Mouse (Mus musculus) neural tube, embryonic 14.5 days (tissue): ENCODE results near the gene Tbc1d9. TPM values are rescaled to one million over a fixed set of nuclear protein-coding genes. Genes with fewer than 3 reads are reported as not detected.
A peak's percentile ranks its signal among the peaks of the same experiment; 100 is the strongest.

Experiments
- ATAC-seq: fragments of 200-750 bp; cut with Nextera tagmentation; 2 replicates; pipeline ENCODE4 v1.8.0; 2017; ENCODE audit warnings: low read depth, mild to moderate bottlenecking, moderate TSS enrichment, moderate library complexity
- H3K27ac ChIP-seq: fragments of 300-500 bp; sonication (generic); 2 replicates; pipeline ENCODE4 v1.5.1; 2014; ENCODE audit warnings: low read depth, mild to moderate bottlenecking, control low read depth, low read length, moderate library complexity, mixed read lengths
- H3K27me3 ChIP-seq: fragments of 300-500 bp; sonication (generic); 2 replicates; pipeline ENCODE4 v1.6.1; 2014; ENCODE audit warnings: low read length; ENCODE audit not compliant: control insufficient read depth, insufficient read depth
- H3K36me3 ChIP-seq: fragments of 300-500 bp; sonication (generic); 2 replicates; pipeline ENCODE4 v1.6.1; 2014; ENCODE audit warnings: low read length, mixed read lengths; ENCODE audit not compliant: control insufficient read depth, insufficient read depth
- H3K4me1 ChIP-seq: fragments of 300-500 bp; sonication (generic); 2 replicates; pipeline ENCODE4 v1.6.1; 2014; ENCODE audit warnings: low read length; ENCODE audit not compliant: control insufficient read depth, insufficient read depth
- H3K4me2 ChIP-seq: fragments of 300-500 bp; sonication (generic); 2 replicates; pipeline ENCODE4 v1.6.1; 2014; ENCODE audit warnings: mild to moderate bottlenecking, low read depth, low read length, control low read depth
- H3K4me3 ChIP-seq: fragments of 300-500 bp; sonication (generic); 2 replicates; pipeline ENCODE4 v1.5.1; 2014; ENCODE audit warnings: low read depth, low read length, control low read depth, mixed read lengths
- H3K9ac ChIP-seq: fragments of 300-500 bp; sonication (generic); replicated peaks from 2 replicates; pipeline ENCODE4 v1.6.1; 2014; ENCODE audit warnings: low read depth, mild to moderate bottlenecking, control low read depth, low read length, mixed read lengths
- H3K9me3 ChIP-seq: fragments of 300-500 bp; sonication (generic); 2 replicates; pipeline ENCODE4 v1.6.1; 2016; ENCODE audit warnings: low read length; ENCODE audit not compliant: control insufficient read depth
- WGBS: fragments of 180-500 bp; shearing (Covaris S2); extraction: QIAGEN DNeasy Blood & Tissue Kit; methylation state at CpG from one replicate; pipeline ENCODE4 v1.1.7; 2014; 5-methylcytosine and 5-hydroxymethylcytosine counted together
- polyA plus RNA-seq: library from polyadenylated mRNA; unstranded; fragments of >200 nt; fragmentation: Nextera tagmentation; extraction: Ambion mirVana; gene quantifications from 2 replicates; pipeline ENCODE4 v1.2.1, GENCODE M21; 2014

The Tbc1d9 gene
- polyA plus RNA-seq, 1 experiment from 2014 or later, result 19.7 TPM

- ATAC-seq, result no peak
- no peaks in the 10 kb centered on the region for H3K9me3 ChIP-seq
- H3K4me2 ChIP-seq, result no peak overlapping the region
Observed at GRCm38 (mm10) chr8:83170894-83171293, 5.7 kb downstream of the Tbc1d9 start.

GRCm38 (mm10) chr8:83175680-83176079, 10.5 kb downstream of the Tbc1d9 start:
- Histone ChIP-seq H3K4me1 (peaks cover 23% of the 10 kb centered on the region), H3K4me3 (no peak overlapping the region), H3K9me3 (no peaks in the 10 kb centered on the region), H3K36me3 (no peaks in the 10 kb centered on the region), H3K4me2 (no peak overlapping the region), H3K27ac (no peak overlapping the region), H3K27me3 (no peaks in the 10 kb centered on the region), H3K9ac (no peak overlapping the region)
- no peak for ATAC-seq
- 65% methylated on average over 10 of the region's 10 CpGs for WGBS

More at GRCm38 (mm10) chr8:83170894-83171293, 5.7 kb downstream of the Tbc1d9 start:
- Histone ChIP-seq H3K27me3 (no peaks in the 10 kb centered on the region), H3K4me1 (peaks cover 18% of the 10 kb centered on the region), H3K27ac (no peak overlapping the region), H3K4me3 (no peak overlapping the region), H3K9ac (no peak overlapping the region), H3K36me3 (no peaks in the 10 kb centered on the region)
- WGBS, result 36% methylated on average over 6 of the region's 6 CpGs

- peak; percentile 33 for ATAC-seq
- 46% methylated on average over 2 of the region's 2 CpGs for WGBS
- no peak overlapping the region for H3K9ac ChIP-seq
Observed at GRCm38 (mm10) chr8:83176785-83177184, 11.6 kb downstream of the Tbc1d9 start.

GRCm38 (mm10) chr8:83177317-83178195, 12.4 kb downstream of the Tbc1d9 start:
- Histone ChIP-seq H3K27ac (no peak overlapping the region), H3K36me3 (no peaks in the 10 kb centered on the region), H3K4me1 (peaks cover 28% of the 10 kb centered on the region), H3K4me2 (no peak overlapping the region), H3K4me3 (no peak overlapping the region), H3K9me3 (no peaks in the 10 kb centered on the region), H3K9ac (no peak overlapping the region), H3K27me3 (no peaks in the 10 kb centered on the region)
- ATAC-seq, result no peak
- 18% methylated on average over 11 of the region's 11 CpGs for WGBS

More at GRCm38 (mm10) chr8:83176785-83177184, 11.6 kb downstream of the Tbc1d9 start:
- Histone ChIP-seq H3K9me3 (no peaks in the 10 kb centered on the region), H3K36me3 (no peaks in the 10 kb centered on the region), H3K4me2 (no peak overlapping the region), H3K27me3 (no peaks in the 10 kb centered on the region), H3K4me3 (no peak overlapping the region), H3K27ac (no peak overlapping the region), H3K4me1 (peaks cover 23% of the 10 kb centered on the region)

GRCm38 (mm10) chr8:83178228-83178742, 13.1 kb downstream of the Tbc1d9 start:
- ATAC-seq, result no peak
- Histone ChIP-seq H3K4me1 (peaks cover 32% of the 10 kb centered on the region), H3K9ac (no peak overlapping the region), H3K27me3 (no peaks in the 10 kb centered on the region), H3K9me3 (no peaks in the 10 kb centered on the region), H3K27ac (0 out of 2 replicates have a peak overlapping the region, but pooled peaks have one; percentile 22), H3K4me2 (no peak overlapping the region), H3K4me3 (no peak overlapping the region), H3K36me3 (no peaks in the 10 kb centered on the region)
- WGBS, result 15% methylated on average over 9 of the region's 9 CpGs

- Histone ChIP-seq H3K27ac (no peak overlapping the region), H3K36me3 (no peaks in the 10 kb centered on the region), H3K4me1 (peaks cover 22% of the 10 kb centered on the region), H3K4me3 (no peak overlapping the region), H3K9ac (no peak overlapping the region), H3K9me3 (no peaks in the 10 kb centered on the region), H3K27me3 (no peaks in the 10 kb centered on the region), H3K4me2 (no peak overlapping the region)
- ATAC-seq, result no peak
- WGBS, result 71% methylated on average over 6 of the region's 6 CpGs
Observed at GRCm38 (mm10) chr8:83181851-83182482, 16.8 kb downstream of the Tbc1d9 start.

- no peak; the same call in 1 of the 2 replicates for ATAC-seq
- no peak overlapping the region for H3K4me2 ChIP-seq
- peaks cover 16% of the 10 kb centered on the region; the same call in 1 of the 2 replicates for H3K4me1 ChIP-seq
- H3K27ac ChIP-seq, result peak overlapping the region; percentile 28; the same call in 1 of the 2 replicates
- no peak overlapping the region for H3K9ac ChIP-seq
- H3K4me3 ChIP-seq, result no peak overlapping the region
- no peaks in the 10 kb centered on the region for H3K36me3 ChIP-seq
- H3K9me3 ChIP-seq, result no peaks in the 10 kb centered on the region
- 36% methylated on average over 5 of the region's 5 CpGs for WGBS
- H3K27me3 ChIP-seq, result no peaks in the 10 kb centered on the region
Observed at GRCm38 (mm10) chr8:83182784-83183183, 17.6 kb downstream of the Tbc1d9 start.

- H3K4me1 ChIP-seq, result peaks cover 11% of the 10 kb centered on the region; the same call in 1 of the 2 replicates
- no peak for ATAC-seq
- H3K27ac ChIP-seq, result no peak overlapping the region
- WGBS, result 44% methylated on average over 6 of the region's 6 CpGs
- no peaks in the 10 kb centered on the region for H3K9me3 ChIP-seq
- no peak overlapping the region for H3K4me3 ChIP-seq
- H3K4me2 ChIP-seq, result no peak overlapping the region
- no peak overlapping the region for H3K9ac ChIP-seq
- no peaks in the 10 kb centered on the region for H3K36me3 ChIP-seq
- H3K27me3 ChIP-seq, result no peaks in the 10 kb centered on the region
Observed at GRCm38 (mm10) chr8:83186376-83186775, 21.2 kb downstream of the Tbc1d9 start.
